Mouse (Mus musculus) liver, adult 10 weeks (tissue): Measurements from ENCODE around the gene 4930564D02Rik. TPM values are rescaled to one million over a fixed set of nuclear protein-coding genes. Genes with fewer than 3 reads are reported as not detected.

Source experiments
- polyA plus RNA-seq: library from polyadenylated mRNA; stranded (reverse); fragments of 350-450 nt; fragmentation: Illumina TruSeq; extraction: RNeasy Lipid Tissue Mini Kit (QIAGEN cat#74804); gene quantifications from one replicate; pipeline ENCODE4 v1.2.3, GENCODE M21; 2014; ENCODE audit warnings: low read depth, low replicate concordance

The 4930564D02Rik gene
- polyA plus RNA-seq = not detected

DNA sequence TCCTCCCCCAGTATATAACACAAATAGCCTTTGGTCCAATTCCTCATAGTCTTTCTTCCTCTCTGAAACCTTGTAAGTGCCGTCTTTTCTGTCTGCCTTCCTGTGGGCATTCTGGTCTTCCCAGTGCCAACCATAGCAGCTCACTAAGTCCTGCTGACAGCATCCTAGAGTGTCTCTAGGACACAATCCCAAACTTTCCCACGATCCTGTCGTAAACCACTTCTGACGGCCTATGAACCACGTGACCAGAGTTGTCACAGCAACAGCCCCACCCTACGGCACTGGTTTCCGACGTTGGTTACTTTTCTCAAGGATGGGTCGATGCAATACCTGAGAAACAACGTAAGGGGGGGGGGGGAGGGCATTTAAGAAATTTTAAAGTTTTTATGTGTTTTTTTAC, at the start of gene 4930564D02Rik:
Gene 4930564D02Rik (plus strand): TSS at position 301 of the 400 bp plus-strand sequence.

DNA sequence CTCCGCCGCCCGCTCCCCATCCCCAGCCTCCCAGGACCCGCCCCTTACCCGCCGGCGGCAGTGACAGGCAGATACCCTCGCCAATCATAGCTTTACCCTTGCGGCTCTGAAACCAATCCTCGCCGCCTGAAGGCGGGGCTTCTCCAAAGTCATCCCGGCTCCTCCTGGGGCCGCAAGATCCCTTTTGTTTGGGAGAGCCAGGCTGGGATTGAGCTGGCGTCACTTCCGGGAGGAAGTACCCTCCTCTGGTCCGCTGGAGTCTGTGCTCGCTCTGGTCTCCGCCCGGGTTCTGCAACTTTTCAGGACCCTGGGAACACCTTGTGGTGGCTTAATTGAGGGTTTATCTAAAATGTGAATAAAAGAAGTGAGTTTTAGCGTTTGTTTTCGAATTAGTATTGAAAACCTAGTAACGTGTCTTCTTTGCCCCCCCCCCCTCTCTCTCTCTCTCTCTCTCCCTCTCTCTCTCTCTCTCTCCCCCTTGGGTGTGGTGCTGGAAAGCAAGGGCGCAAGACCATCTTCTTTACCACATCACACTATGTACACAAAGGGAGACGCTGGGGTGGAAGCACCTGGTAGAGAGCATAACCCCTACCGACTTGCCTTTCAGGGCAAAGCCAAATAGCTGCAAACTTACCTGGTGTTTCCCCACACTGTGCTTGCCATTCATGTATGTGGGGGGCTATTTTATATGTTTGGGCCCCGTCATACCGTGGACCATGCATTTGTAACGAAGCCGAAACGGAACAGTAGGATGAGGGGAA, 13.5 kb upstream of the 4930564D02Rik start, which contains the start of gene Cttnbp2nl:
Gene Cttnbp2nl (minus strand): TSS at position 210 of the 761 bp plus-strand sequence.

Other genes with a start within 250 kb of the 4930564D02Rik start
- 1.2 TPM for gene Mov10, start 248.3 kb upstream of the 4930564D02Rik start, polyA plus RNA-seq
- gene St7l, start 202.8 kb upstream of the 4930564D02Rik start, polyA plus RNA-seq = 71.3 TPM
- 59.6 TPM for gene Capza1, start 202.3 kb upstream of the 4930564D02Rik start, polyA plus RNA-seq
- gene Wnt2b, start 104.9 kb upstream of the 4930564D02Rik start, polyA plus RNA-seq = 0.13 TPM
- 3.2 TPM for gene Cttnbp2nl, start 13.7 kb upstream of the 4930564D02Rik start, polyA plus RNA-seq